Comparison of ENCODE assay signal across 8 mouse cellular contexts in the genomic region with DNA sequence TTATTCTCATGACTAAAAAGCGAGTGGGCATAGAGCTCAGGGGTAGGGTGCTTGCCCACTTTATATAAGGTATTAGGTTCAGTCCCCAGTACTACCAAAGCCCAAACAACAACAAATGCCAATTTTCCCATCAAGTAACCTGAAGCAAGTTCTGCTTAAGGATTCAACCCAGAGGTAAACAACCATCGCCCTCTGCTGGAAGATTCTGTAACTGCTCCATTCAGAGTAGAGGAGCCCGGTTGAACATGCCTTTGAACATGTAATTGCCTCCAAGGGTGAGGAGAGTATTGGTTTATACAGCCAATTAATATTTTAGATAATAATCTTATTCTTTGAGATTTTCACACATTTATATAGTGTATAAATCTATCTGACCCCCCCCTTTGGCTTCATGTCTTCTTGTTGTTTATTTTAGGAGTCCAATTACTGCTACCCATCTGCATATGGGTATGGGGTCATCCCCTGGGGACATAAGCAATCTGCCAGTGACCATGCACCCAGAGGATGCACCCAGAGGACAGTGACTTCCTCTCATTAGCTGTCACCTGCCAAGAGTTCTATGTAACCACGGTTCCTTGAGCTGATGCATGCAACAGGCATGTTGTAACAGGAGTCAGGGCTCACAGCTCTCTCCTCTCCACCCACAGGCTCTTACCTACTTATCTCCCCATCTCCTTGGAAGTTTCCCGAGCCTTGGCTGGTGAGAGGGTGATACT. TPM values are rescaled to one million over a fixed set of nuclear protein-coding genes. Genes with fewer than 3 reads are reported as not detected.
DNase-seq lines count a peak whose midpoint lies in the region; ATAC-seq and TF ChIP-seq lines count a peak whose summit lies in the region.

No protein-coding gene starts in this region.

- 23% methylated on average over 5 of the region's 5 CpGs for WGBS in heart, adult 2 months
- WGBS in cerebellum, adult 2 months, result 24% methylated on average over 5 of the region's 5 CpGs
- WGBS in intestine, embryonic 14.5 days, result 25% methylated on average over 5 of the region's 5 CpGs
- WGBS in midbrain, embryonic 12.5 days, result 33% methylated on average over 5 of the region's 5 CpGs

- H3K4me3 ChIP-seq in heart, adult 2 months, result no peak overlapping the region
- no peak overlapping the region for H3K4me3 ChIP-seq in cerebellum, adult 2 months (replicated peaks; ENCODE audit: insufficient read depth, low read depth, low read length)
- no peak overlapping the region for H3K4me3 ChIP-seq in intestine, embryonic 14.5 days (ENCODE audit: low read depth, low read length)
- H3K4me3 ChIP-seq in left cerebral cortex, adult 2 months, result no peak overlapping the region
- H3K4me3 ChIP-seq in midbrain, embryonic 12.5 days, result no peak overlapping the region

- DNase-seq in heart, adult 2 months, result peak; percentile 42 to 57
- no peak for DNase-seq in heart, adult 11 months
- peak; percentile 64 to 69 for DNase-seq in cerebellum, adult 2 months
- peak; percentile 85 for DNase-seq in forelimb bud, embryonic 11.5 days (ENCODE audit: low read depth, low spot score)
- DNase-seq in intestine, embryonic 14.5 days (ENCODE audit: low spot score), result peak; percentile 89
- DNase-seq in left cerebral cortex, adult 2 months (ENCODE audit: extremely low spot score in 1 of 2, low spot score in 2 of 2), result peak; percentile 68 to 77
- DNase-seq in spleen, postnatal 36 days (ENCODE audit: low spot score in 2 of 2), result peak; percentile 29 to 48

- no peak for TF ChIP-seq EP300 in heart, adult 2 months (IDR thresholded peaks at IDR 0.05; ENCODE audit: insufficient read depth, low read depth, low read length)

- 0 out of 2 replicates have a peak, but pooled peaks have one; percentile 37 for ATAC-seq in intestine, embryonic 14.5 days (replicated peaks; ENCODE audit: low FRiP score, low TSS enrichment, low read depth)
- 0 out of 2 replicates have a peak, but pooled peaks have one; percentile 47 for ATAC-seq in midbrain, embryonic 12.5 days (ENCODE audit: low FRiP score, low read depth)

- no peaks in the 10 kb centered on the region for H3K36me3 ChIP-seq in heart, adult 2 months (ENCODE audit: control insufficient read depth, insufficient read depth, low read length)
- H3K36me3 ChIP-seq in intestine, embryonic 14.5 days (ENCODE audit: control insufficient read depth, insufficient read depth, low read length), result no peaks in the 10 kb centered on the region
- no peaks in the 10 kb centered on the region for H3K36me3 ChIP-seq in midbrain, embryonic 12.5 days

- no peaks in the 10 kb centered on the region for H3K27me3 ChIP-seq in heart, adult 2 months (ENCODE audit: control insufficient read depth, insufficient read depth, low read length)
- H3K27me3 ChIP-seq in cerebellum, adult 2 months (ENCODE audit: control insufficient read depth, insufficient read depth, low read length), result no peaks in the 10 kb centered on the region
- no peaks in the 10 kb centered on the region for H3K27me3 ChIP-seq in intestine, embryonic 14.5 days (replicated peaks; ENCODE audit: control insufficient read depth, insufficient read depth, low read length)
- H3K27me3 ChIP-seq in midbrain, embryonic 12.5 days, result no peaks in the 10 kb centered on the region

- no peak overlapping the region for H3K4me2 ChIP-seq in intestine, embryonic 14.5 days (ENCODE audit: low read length)
- H3K4me2 ChIP-seq in midbrain, embryonic 12.5 days (replicated peaks), result no peak overlapping the region

- H3K9me3 ChIP-seq in intestine, embryonic 14.5 days (ENCODE audit: control insufficient read depth, low read length), result no peaks in the 10 kb centered on the region
- no peaks in the 10 kb centered on the region for H3K9me3 ChIP-seq in midbrain, embryonic 12.5 days

- no peak for TF ChIP-seq POLR2A in heart, adult 2 months (IDR thresholded peaks at IDR 0.05; ENCODE audit: insufficient read depth, low read depth, low read length)
- TF ChIP-seq POLR2A in cerebellum, adult 2 months (IDR thresholded peaks at IDR 0.05; ENCODE audit: borderline replicate concordance, insufficient read depth, low read length), result no peak

- intact Hi-C loops in heart, adult 2 months (cut with DNase I), result loop anchor here (1.0 to 5.0 kb wide), 3 partner anchors 116 to 173 kb away; no protein-coding TSS in a partner anchor
- intact Hi-C loops in left cerebral cortex, adult 2 months (cut with DNase I), result loop anchor here (1.0 to 10.0 kb wide), 3 partner anchors 111 to 1083 kb away; no protein-coding TSS in a partner anchor

- H3K79me2 ChIP-seq in heart, adult 2 months (replicated peaks; ENCODE audit: control insufficient read depth, insufficient read depth, low read length), result no peaks in the 10 kb centered on the region

- peak; percentile 95 for TF ChIP-seq CTCF in heart, adult 2 months (IDR thresholded peaks at IDR 0.05)
- TF ChIP-seq CTCF in cerebellum, adult 2 months (IDR thresholded peaks at IDR 0.05; ENCODE audit: borderline replicate concordance, insufficient read depth, low read depth, low read length), result peak; percentile 58; the same call in 1 of the 2 replicates
- peak; percentile 96 for TF ChIP-seq CTCF in left cerebral cortex, adult 2 months (IDR thresholded peaks at IDR 0.05)

- H3K27ac ChIP-seq in heart, adult 2 months, result no peak overlapping the region
- no peak overlapping the region for H3K27ac ChIP-seq in cerebellum, adult 2 months (ENCODE audit: insufficient read depth, low read length)
- H3K27ac ChIP-seq in intestine, embryonic 14.5 days (ENCODE audit: low read depth), result no peak overlapping the region
- no peak overlapping the region for H3K27ac ChIP-seq in left cerebral cortex, adult 2 months
- no peak overlapping the region for H3K27ac ChIP-seq in midbrain, embryonic 12.5 days (replicated peaks)

- H3K4me1 ChIP-seq in heart, adult 2 months (ENCODE audit: control insufficient read depth, insufficient read depth, low read length), result peaks cover 1% of the 10 kb centered on the region; the same call in 1 of the 2 replicates
- no peaks in the 10 kb centered on the region for H3K4me1 ChIP-seq in cerebellum, adult 2 months (ENCODE audit: control insufficient read depth, insufficient read depth, low read length)
- no peaks in the 10 kb centered on the region; the same call in 1 of the 2 replicates for H3K4me1 ChIP-seq in intestine, embryonic 14.5 days (replicated peaks; ENCODE audit: control insufficient read depth, insufficient read depth, low read length)
- H3K4me1 ChIP-seq in midbrain, embryonic 12.5 days, result no peaks in the 10 kb centered on the region

- no peak overlapping the region for H3K9ac ChIP-seq in heart, adult 2 months (ENCODE audit: low read depth, low read length)
- no peak overlapping the region for H3K9ac ChIP-seq in intestine, embryonic 14.5 days (ENCODE audit: low read length)
- no peak overlapping the region for H3K9ac ChIP-seq in midbrain, embryonic 12.5 days (replicated peaks)

RNA-seq across cellular contexts. Expression of a gene that starts 38.0 kb away (rescaled TPM):
- total RNA-seq in heart, adult 2 months (2021), result 10 to 100 TPM; 12.2 to 16.6 TPM
- 4.7 and 5.0 TPM in 2 replicates for polyA plus RNA-seq in heart, adult 2 months (2012; rRNA removed)
- polyA plus RNA-seq in cerebellum, adult 2 months (2012; rRNA removed), result 7.7 and 10.7 TPM in 2 replicates
- 17.5 and 25.1 TPM in 2 replicates for polyA plus RNA-seq in intestine, embryonic 14.5 days (2014; fragmentation: Nextera tagmentation; extraction: Ambion mirVana)
- total RNA-seq in left cerebral cortex, adult 2 months (2021), result 1 to 10 TPM; 3.2 to 4.1 TPM
- polyA plus RNA-seq in midbrain, embryonic 12.5 days (2016; fragmentation: Nextera tagmentation; extraction: Ambion mirVana), result 3.5 and 4.0 TPM in 2 replicates

RNA-seq across cellular contexts. Expression of a gene that starts 44.8 kb away (rescaled TPM):
- 10 to 100 TPM; 24.0 to 27.1 TPM for total RNA-seq in heart, adult 2 months (2021)
- polyA plus RNA-seq in heart, adult 2 months (2012; rRNA removed), result 30.6 and 41.7 TPM in 2 replicates
- polyA plus RNA-seq in cerebellum, adult 2 months (2012; rRNA removed), result 3.1 and 3.3 TPM in 2 replicates
- 11.1 and 11.3 TPM in 2 replicates for polyA plus RNA-seq in intestine, embryonic 14.5 days (2014; fragmentation: Nextera tagmentation; extraction: Ambion mirVana)
- total RNA-seq in left cerebral cortex, adult 2 months (2021), result 1 to 10 TPM; 1.1 to 1.5 TPM
- polyA plus RNA-seq in midbrain, embryonic 12.5 days (2016; fragmentation: Nextera tagmentation; extraction: Ambion mirVana), result 2.7 and 2.9 TPM in 2 replicates
